Mouse (Mus musculus) ES-Bruce4 (cell line): ENCODE results near the gene Noc3l.

Source experiments
- CTCF ChIP-seq: IDR thresholded peaks from one replicate; pipeline ENCODE4 v1.8.1; 2011; ENCODE audit warnings: low read depth, low read length
- EP300 ChIP-seq: IDR thresholded peaks from 2 replicates; pipeline ENCODE4 v1.6.1; 2011; ENCODE audit warnings: low read depth, low read length; ENCODE audit not compliant: insufficient read depth
- POLR2A ChIP-seq: IDR thresholded peaks from one replicate; pipeline ENCODE4 v1.8.1; 2011; ENCODE audit warnings: low read length; ENCODE audit not compliant: insufficient read depth

DNA sequence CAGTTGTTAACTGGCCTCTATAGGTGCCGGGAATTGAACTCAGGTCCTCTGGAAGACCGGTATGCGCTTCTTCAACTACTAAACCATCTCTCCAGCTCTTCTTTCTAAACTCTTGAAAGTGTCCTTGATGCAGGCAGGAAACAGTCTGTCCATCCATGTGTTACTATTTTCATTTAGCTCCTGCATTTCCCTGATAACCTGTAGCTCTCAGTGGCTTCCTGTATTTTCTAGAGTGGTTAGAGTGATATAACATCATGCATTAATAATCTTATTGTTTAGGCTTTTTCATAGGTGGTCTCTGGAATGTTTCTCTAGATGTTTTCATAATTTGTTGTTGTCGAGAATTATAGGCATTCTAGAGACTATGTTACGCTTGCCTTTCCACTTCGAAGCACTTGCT, 43.5 kb upstream of the Noc3l start:
- TF ChIP-seq CTCF (no peak), POLR2A (no peak), EP300 (no peak)
